Mouse (Mus musculus): ENCODE data around the gene Irgm1. TPM values are rescaled to one million over a fixed set of nuclear protein-coding genes. Genes with fewer than 3 reads are reported as not detected.

Irgm1 gene
- polyA plus RNA-seq (2015; fragmentation: Nextera tagmentation; extraction: Ambion mirVana) = 34.7 and 45.0 TPM in 2 replicates

GRCm38 (mm10) chr11:48871201-48871772 lies at the start of gene Irgm1:
Gene Irgm1, minus strand, starts transcription at chr11:48871683.

GRCm38 (mm10) chr11:48902021-48902420 lies 30.5 kb upstream of the Irgm1 start, which contains the start of gene Gm5431:
Gene Gm5431, minus strand, starts transcription at chr11:48902214.

GRCm38 (mm10) chr11:48825979-48826751 lies 45.3 kb downstream of the Irgm1 start, which contains the start of the genes Trim7 and Gm12184:
Gene Trim7, plus strand, starts transcription at chr11:48826140.
Gene Gm12184, minus strand, starts transcription at chr11:48826655.

GRCm38 (mm10) chr11:48816800-48817665 lies 54.5 kb downstream of the Irgm1 start, which contains the start of gene Trim41:
Gene Trim41, minus strand, starts transcription at chr11:48817353.

Other genes with a start within 250 kb of the Irgm1 start
- 835 and 855 TPM in 2 replicates for gene Rack1, start 71.4 kb downstream of the Irgm1 start, polyA plus RNA-seq (2015; fragmentation: Nextera tagmentation; extraction: Ambion mirVana)
- 4.2 and 5.0 TPM in 2 replicates for gene Trim41, start 54.3 kb downstream of the Irgm1 start, polyA plus RNA-seq (2015; fragmentation: Nextera tagmentation; extraction: Ambion mirVana)
- gene Trim7, start 45.5 kb downstream of the Irgm1 start, polyA plus RNA-seq (2015; fragmentation: Nextera tagmentation; extraction: Ambion mirVana) = 0.73 and 0.81 TPM in 2 replicates
- gene Gm12184, start 45.0 kb downstream of the Irgm1 start, polyA plus RNA-seq (2015; fragmentation: Nextera tagmentation; extraction: Ambion mirVana) = 2.4 and 2.8 TPM in 2 replicates
- 0.29 and 0.42 TPM in 2 replicates for gene Gm5431, start 30.5 kb upstream of the Irgm1 start, polyA plus RNA-seq (2015; fragmentation: Nextera tagmentation; extraction: Ambion mirVana)
- 5.9 and 8.4 TPM in 2 replicates for gene Psme2b, start 74.5 kb upstream of the Irgm1 start, polyA plus RNA-seq (2015; fragmentation: Nextera tagmentation; extraction: Ambion mirVana)
- gene Olfr56, start 107.2 kb upstream of the Irgm1 start, polyA plus RNA-seq (2015; fragmentation: Nextera tagmentation; extraction: Ambion mirVana) = 0.26 and 0.39 TPM in 2 replicates
- gene 9930111J21Rik1, start 107.7 kb upstream of the Irgm1 start, polyA plus RNA-seq (2015; fragmentation: Nextera tagmentation; extraction: Ambion mirVana) = 2.0 TPM in 2 replicates
- 0.06 TPM in 1 of 2 replicates, not detected in the other for gene Gm12185, start 120.5 kb upstream of the Irgm1 start, polyA plus RNA-seq (2015; fragmentation: Nextera tagmentation; extraction: Ambion mirVana)
- gene Tgtp1, start 122.5 kb upstream of the Irgm1 start, polyA plus RNA-seq (2015; fragmentation: Nextera tagmentation; extraction: Ambion mirVana) = 3.0 and 4.5 TPM in 2 replicates
- gene 9930111J21Rik2, start 179.6 kb upstream of the Irgm1 start, polyA plus RNA-seq (2015; fragmentation: Nextera tagmentation; extraction: Ambion mirVana) = 3.0 and 4.7 TPM in 2 replicates
- gene Tgtp2, start 192.5 kb upstream of the Irgm1 start, polyA plus RNA-seq (2015; fragmentation: Nextera tagmentation; extraction: Ambion mirVana) = 5.2 and 8.0 TPM in 2 replicates
- 14.6 and 19.2 TPM in 2 replicates for gene Ifi47, start 204.9 kb upstream of the Irgm1 start, polyA plus RNA-seq (2015; fragmentation: Nextera tagmentation; extraction: Ambion mirVana)
- gene Olfr1396, start 243.2 kb upstream of the Irgm1 start, polyA plus RNA-seq (2015; fragmentation: Nextera tagmentation; extraction: Ambion mirVana) = 0.05 and 0.25 TPM in 2 replicates